Mouse (Mus musculus) central nervous system, embryonic 18 days (tissue): ENCODE results near the gene Sult2b1. TPM values are rescaled to one million over a fixed set of nuclear protein-coding genes. Genes with fewer than 3 reads are reported as not detected.

Experiments used
- polyA plus RNA-seq: library from polyadenylated mRNA; depleted of rRNA; stranded (reverse); fragments of >200 nt; gene quantifications from 2 replicates; pipeline ENCODE4 v1.2.3, GENCODE M21; 2012; rRNA removed

Sult2b1 gene
- polyA plus RNA-seq, 1 experiment: 6.0 TPM

Other genes with a start within 250 kb of the Sult2b1 start
- 0.10 and 0.53 TPM in 2 replicates for gene Hsd17b14, start 229.8 kb downstream of the Sult2b1 start, polyA plus RNA-seq
- 36.4 and 37.4 TPM in 2 replicates for gene Bcat2, start 214.5 kb downstream of the Sult2b1 start, polyA plus RNA-seq
- not detected in 2 replicates for gene Fgf21, start 169.2 kb downstream of the Sult2b1 start, polyA plus RNA-seq
- gene Fut1, start 167.4 kb downstream of the Sult2b1 start, polyA plus RNA-seq: 0.04 and 0.21 TPM in 2 replicates
- 0.10 and 0.19 TPM in 2 replicates for gene Izumo1, start 162.9 kb downstream of the Sult2b1 start, polyA plus RNA-seq
- 15.5 and 16.0 TPM in 2 replicates for gene Rasip1, start 157.2 kb downstream of the Sult2b1 start, polyA plus RNA-seq
- gene Mamstr, start 144.7 kb downstream of the Sult2b1 start, polyA plus RNA-seq: 2.7 and 4.2 TPM in 2 replicates
- 0.06 and 0.07 TPM in 2 replicates for gene Fut2, start 118.3 kb downstream of the Sult2b1 start, polyA plus RNA-seq
- gene Ntn5, start 100.6 kb downstream of the Sult2b1 start, polyA plus RNA-seq: 0.48 and 0.64 TPM in 2 replicates
- gene Sec1, start 90.3 kb downstream of the Sult2b1 start, polyA plus RNA-seq: 0.43 and 0.63 TPM in 2 replicates
- gene Car11, start 84.8 kb downstream of the Sult2b1 start, polyA plus RNA-seq: 162 and 178 TPM in 2 replicates
- gene Dbp, start 79.6 kb downstream of the Sult2b1 start, polyA plus RNA-seq: 12.3 and 12.4 TPM in 2 replicates
- gene Rpl18, start 69.2 kb downstream of the Sult2b1 start, polyA plus RNA-seq: 517 and 597 TPM in 2 replicates
- 24.6 and 26.1 TPM in 2 replicates for gene Sphk2, start 66.7 kb downstream of the Sult2b1 start, polyA plus RNA-seq
- gene Fam83e, start 63.5 kb downstream of the Sult2b1 start, polyA plus RNA-seq: 0.25 and 0.30 TPM in 2 replicates
- gene Spaca4, start 58.9 kb downstream of the Sult2b1 start, polyA plus RNA-seq: not detected in 2 replicates
- gene Lmtk3, start 931 bp downstream of the Sult2b1 start, polyA plus RNA-seq: 215 and 251 TPM in 2 replicates
- 223 and 229 TPM in 2 replicates for gene Cyth2, start 29.9 kb upstream of the Sult2b1 start, polyA plus RNA-seq
- gene Kcnj14, start 40.1 kb upstream of the Sult2b1 start, polyA plus RNA-seq: 2.0 and 2.3 TPM in 2 replicates
- 21.7 and 23.2 TPM in 2 replicates for gene Grwd1, start 46.3 kb upstream of the Sult2b1 start, polyA plus RNA-seq
- 182 and 199 TPM in 2 replicates for gene Kdelr1, start 88.1 kb upstream of the Sult2b1 start, polyA plus RNA-seq
- gene Grin2d, start 93.7 kb upstream of the Sult2b1 start, polyA plus RNA-seq: 23.7 and 25.3 TPM in 2 replicates
- 0.15 and 0.18 TPM in 2 replicates for gene Syngr4, start 112.0 kb upstream of the Sult2b1 start, polyA plus RNA-seq
- gene Tmem143, start 112.3 kb upstream of the Sult2b1 start, polyA plus RNA-seq: 21.2 and 24.5 TPM in 2 replicates
- gene Emp3, start 136.7 kb upstream of the Sult2b1 start, polyA plus RNA-seq: 21.5 and 25.1 TPM in 2 replicates
- gene Ccdc114, start 139.4 kb upstream of the Sult2b1 start, polyA plus RNA-seq: 6.0 and 7.1 TPM in 2 replicates
- 1.2 and 1.3 TPM in 2 replicates for gene Abcc6, start 245.6 kb upstream of the Sult2b1 start, polyA plus RNA-seq
- gene Nomo1, start 249.0 kb upstream of the Sult2b1 start, polyA plus RNA-seq: 41.8 and 44.8 TPM in 2 replicates